Mouse (Mus musculus): ENCODE measurements around the gene Lypd5. TPM values are rescaled to one million over a fixed set of nuclear protein-coding genes. Genes with fewer than 3 reads are reported as not detected.
A peak's percentile ranks its signal among the peaks of the same experiment; 100 is the strongest.
"Not testable (repeated sequence)": the region's sequence is repeated elsewhere in the genome, so short reads cannot be mapped to it uniquely, and the experiment has no call there.

The Lypd5 gene
- total RNA-seq, 2 experiments from 2014 or later = not detected

DNA sequence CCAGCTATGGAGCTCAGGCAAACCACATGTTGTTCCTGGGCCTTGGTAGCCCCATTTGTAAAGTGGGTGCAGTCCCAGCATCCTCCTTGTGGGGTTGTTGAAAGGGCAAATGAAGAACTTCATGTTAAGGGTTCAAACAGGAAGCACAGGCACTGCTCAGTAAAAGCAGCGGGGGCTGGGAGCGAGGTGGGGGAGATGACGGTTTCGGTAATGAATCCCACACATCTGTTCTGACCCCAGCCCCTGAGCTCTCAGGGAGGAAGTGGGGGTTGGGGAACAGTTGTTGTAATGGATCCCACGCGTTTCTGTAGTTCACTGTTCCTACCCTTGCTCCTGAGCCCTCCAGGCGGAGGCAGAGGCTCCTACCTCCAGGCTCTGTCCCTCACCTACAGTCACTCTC is 30.9 kb downstream of the Lypd5 start:
- peak; percentile 57 for ATAC-seq (ENCODE audit: poor library complexity, severe bottlenecking)

DNA sequence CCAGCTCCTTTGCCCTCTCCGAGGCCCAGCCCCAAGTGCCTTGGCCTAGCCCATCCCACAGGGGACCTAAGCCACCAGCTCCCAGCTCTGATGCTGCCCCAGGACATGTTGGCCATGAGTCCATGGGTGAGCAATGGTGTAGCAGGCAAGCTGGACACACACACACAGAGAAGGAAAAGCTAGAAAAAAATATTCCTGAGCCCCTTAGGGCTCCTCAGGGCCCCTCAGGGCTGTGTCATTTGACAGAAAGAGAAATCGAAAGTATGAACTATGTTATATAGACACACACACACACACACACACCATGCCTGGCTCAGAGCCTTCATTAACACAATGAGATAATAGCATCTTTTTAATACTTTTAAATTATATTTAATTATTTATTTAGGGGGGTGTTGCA is 31.4 kb downstream of the Lypd5 start:
- no peak for ATAC-seq (ENCODE audit: poor library complexity, severe bottlenecking)

DNA sequence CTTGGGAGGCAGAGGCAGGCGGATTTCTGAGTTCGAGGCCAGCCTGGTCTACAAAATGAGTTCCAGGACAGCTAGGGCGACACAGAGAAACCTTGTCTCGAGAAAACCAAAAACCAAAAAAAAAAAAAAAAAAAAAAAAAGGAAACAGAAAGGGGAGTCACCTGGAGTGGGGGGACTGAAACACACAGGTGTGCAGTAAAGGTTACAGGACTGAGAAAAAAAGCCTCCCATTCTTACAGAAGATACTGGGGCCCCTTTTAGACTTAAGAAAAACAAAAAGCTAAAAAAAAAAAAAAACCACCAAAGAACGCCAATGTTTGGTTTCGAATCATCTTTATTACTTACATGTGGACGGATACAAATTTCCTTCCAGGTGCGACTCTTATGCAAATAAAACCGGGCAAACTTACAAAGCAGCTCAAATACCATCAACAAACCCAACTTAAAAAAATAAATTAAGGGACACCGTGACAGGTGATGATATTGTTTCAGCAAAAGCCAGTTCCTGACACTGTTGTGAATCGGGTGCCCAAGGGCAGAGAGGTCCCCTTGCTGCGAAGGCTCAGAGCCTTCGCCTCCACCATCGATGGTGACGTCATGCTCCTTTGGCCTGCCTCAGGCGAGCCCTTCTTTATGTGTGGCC is 33.9 kb downstream of the Lypd5 start:
- no peak for ATAC-seq (ENCODE audit: poor library complexity, severe bottlenecking)

DNA sequence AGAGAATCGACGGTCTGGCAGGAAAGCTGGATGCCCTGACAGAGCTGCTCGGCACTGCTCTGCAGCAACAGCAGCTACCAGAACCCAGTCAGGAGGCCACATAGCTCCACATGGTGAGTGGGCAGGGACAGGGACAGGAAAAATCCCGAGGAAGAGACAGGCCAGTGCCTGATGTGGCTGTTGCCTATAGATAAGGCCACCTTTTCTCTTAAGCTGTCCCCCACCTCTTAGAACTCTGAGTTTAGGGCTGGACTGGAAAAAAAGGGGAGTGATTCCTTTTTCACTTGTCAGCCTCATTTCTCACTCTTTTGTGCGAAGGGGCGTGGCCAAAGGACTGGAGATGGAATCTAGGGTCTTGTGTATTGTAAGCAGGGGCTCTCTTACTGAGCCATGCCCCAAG is 35.1 kb downstream of the Lypd5 start:
- ATAC-seq (ENCODE audit: poor library complexity, severe bottlenecking) = no peak

DNA sequence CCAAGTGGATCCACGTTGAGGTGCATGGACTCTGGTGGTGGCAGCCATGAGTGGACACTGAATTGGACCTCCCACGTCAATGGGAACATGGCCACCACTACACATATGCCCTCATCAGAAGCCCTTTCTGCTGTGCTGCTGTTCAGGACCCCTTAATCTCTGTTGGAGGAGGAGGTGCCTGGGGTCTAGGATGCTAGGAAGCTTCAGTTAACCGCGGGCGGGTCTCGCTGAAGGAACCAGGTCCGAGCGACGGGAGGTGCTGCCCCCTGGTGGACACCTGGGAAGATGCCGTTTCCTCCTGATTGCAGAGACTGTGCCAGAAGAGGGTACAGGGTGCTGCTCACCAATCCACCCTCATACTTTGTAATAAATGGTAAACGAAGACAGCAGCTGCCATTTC is 35.8 kb downstream of the Lypd5 start:
- peak; percentile 53 for ATAC-seq (ENCODE audit: poor library complexity, severe bottlenecking)

DNA sequence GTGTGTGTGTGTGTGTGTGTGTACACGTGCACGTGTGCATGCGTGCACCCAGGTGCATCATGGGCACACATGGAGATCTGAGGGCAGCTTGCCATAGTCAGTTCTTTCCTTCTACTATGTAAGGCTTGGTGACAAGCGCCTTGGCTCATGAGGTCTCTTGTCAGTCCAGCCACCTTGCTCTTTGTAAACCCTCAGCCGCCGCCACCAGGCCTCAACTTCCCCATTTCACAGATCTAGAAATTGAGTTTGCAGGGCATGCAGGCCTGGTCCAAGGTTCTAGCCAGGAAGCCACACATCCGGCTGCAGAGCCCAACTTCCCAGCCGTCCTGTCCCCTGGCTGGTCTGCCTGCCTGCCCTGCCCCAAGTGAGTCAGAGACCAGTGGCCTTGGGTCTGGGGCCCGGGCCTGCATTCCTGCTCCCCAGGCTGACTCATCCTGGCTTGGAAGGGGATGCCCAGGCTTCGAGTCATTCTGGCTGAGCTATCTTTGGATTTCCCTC is 38.1 kb downstream of the Lypd5 start:
- ATAC-seq (ENCODE audit: poor library complexity, severe bottlenecking) = peak; percentile 67

DNA sequence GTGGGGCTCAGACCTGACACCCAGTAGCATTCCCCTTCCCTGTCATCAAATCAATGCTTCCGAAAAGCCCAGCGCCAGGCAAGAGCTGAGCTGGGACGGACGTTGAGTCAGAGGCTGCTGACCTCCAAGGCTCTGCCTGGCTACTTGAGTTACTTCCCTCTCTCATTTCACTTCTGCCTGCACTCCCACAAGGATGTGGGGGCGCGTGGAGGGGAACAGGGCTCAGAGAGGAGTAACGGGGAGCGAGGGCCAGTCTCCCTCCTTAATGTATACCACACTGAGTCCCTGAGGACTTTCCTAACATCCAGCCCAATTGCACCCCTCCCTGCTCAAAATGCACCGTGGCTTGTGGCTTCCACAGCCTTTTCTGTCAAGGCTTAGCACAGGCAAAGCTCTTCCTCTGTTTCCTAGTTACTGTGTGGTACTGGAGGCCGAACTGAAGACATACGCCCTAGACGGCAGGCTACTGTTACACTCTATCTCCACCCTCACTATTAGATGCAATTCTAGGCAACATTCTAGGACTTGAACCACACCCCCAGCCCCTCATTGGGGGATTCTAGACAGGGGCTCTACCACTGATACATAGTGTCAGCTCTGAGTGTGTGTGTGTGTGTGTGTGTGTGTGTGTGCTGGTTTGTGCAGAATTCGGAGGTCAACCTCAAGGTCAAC is 40.7 kb downstream of the Lypd5 start:
- peak; percentile 66 for ATAC-seq (ENCODE audit: poor library complexity, severe bottlenecking)

DNA sequence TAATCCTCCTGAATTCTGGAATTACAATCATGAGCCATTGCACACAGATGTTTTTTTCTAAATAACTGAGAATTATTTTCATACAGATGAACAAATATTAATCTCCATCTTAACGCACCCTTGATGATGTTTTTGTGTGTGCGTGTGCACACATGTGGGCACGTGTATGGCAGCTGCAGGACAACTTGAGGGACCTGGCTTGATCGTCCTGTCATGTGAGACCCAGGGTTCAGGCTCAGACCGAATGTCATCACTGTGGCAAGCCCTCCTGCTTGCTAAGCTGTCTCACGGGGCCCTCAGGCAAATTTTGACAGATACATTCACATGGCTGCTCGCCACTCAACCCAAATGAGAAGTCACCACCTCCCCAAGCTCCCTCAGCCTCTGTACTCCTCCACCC is 41.5 kb downstream of the Lypd5 start:
- ATAC-seq (ENCODE audit: poor library complexity, severe bottlenecking) = no peak

DNA sequence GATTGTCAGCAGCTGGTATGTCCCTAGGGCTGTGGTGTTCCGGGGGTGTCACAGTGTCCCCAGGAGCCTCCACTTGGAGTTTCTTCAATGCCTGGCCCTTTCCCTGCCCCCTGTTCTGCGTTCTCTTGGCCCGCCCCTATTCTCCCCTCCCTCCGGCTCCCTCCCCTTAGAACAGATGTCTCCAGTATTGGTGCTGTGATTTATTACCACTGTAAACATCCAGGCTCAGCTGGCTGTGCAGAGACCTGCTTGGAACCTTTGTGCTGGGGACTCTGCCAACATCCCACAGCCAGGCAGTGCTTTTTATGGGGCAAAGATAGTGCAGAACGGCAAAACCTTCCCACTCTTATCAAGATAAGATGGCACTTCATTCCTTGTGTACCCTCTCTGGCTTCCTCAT is 42.1 kb downstream of the Lypd5 start:
- no peak for ATAC-seq (ENCODE audit: poor library complexity, severe bottlenecking)

DNA sequence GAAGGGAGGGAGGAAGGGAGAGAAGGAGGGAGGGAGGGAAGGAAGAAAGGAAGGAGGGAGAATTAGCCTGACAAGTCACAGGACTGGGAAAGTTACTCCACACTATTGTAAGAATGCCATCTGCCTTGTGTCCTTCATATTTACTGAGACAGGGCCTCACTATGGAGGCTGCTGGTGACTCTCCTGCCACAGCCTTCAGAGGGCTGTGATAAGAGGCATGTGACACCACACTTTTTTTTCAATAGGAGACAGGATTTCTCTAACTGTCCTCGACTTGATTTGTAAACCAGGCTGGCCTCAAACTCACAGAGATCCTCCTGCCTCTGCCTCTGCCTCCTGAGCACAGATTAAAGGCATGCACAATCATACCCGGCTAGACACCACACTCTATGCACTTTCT is 42.7 kb downstream of the Lypd5 start:
- ATAC-seq (ENCODE audit: poor library complexity, severe bottlenecking) = no peak

DNA sequence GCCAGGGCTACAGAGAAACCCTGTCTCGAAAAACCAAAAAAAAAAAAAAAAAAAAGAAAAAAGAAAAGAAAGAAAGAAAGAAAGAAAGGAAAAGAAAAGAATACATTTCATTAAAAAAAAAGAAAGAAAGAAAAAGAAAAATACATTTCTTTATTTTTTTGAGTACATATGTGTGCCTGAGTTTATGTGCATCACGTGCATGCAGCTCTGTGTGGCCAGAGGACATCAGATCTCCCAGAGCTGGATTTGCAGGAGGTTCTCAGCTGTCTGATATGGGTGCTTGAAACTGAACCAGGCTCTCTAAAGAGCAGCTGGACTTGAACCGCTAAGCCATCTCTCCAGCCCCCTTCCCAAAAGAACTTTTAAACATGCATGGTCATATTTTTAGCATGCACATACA is 45.1 kb downstream of the Lypd5 start:
- no peak for ATAC-seq (ENCODE audit: poor library complexity, severe bottlenecking)

DNA sequence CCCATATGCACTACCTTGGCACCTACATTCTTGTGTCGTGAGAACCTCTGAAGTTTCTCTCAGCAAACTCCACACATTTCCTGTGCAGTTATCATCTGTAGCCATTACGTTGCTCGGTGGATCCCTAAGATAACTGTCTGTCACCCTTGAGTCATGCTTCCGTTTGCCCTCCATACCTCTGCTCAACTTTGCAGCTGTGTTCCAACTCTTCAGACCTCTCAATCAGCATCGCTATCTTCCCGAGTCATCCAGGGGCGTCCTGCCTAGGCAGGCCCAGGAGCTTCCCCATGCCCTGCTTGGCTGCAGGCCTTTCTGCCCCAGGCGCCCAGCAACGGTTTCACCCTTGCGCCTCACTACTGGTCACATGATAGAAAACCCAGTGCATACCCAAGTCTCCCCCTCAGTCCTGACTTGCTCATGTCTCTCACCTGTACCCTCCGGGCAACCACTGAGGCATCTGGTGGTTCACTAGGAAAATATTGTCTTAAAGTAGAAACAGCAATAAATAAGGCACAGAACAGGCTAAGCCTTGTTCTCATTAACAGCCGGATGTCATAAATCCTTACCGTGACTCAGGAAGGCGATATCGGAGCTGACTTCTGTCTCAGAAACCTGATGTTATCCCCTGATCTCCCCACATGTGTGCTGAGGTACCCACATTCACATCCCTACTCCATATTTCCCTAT is 45.6 kb downstream of the Lypd5 start:
- peak; percentile 13 for ATAC-seq (ENCODE audit: poor library complexity, severe bottlenecking)

DNA sequence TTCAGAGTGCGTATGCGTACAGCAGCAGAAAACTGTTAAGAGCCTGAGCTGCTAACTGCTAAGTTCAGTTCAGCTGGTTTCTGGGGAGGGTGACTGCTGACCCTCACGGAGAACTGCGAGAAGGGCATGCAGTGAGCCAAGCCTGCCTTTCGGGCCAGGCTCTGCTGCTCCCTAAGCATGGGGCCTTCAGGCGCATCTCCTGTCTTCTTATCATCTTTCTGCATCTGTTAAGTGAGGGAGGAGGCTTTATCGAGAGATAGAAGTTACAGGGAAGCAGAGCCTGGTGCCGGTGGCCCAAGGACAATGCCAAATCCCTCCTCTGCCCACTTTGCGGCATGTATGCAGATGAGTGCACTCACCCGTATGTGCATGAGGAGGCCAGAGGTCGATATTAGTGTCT is 47.8 kb downstream of the Lypd5 start:
- no peak for ATAC-seq (ENCODE audit: poor library complexity, severe bottlenecking)

DNA sequence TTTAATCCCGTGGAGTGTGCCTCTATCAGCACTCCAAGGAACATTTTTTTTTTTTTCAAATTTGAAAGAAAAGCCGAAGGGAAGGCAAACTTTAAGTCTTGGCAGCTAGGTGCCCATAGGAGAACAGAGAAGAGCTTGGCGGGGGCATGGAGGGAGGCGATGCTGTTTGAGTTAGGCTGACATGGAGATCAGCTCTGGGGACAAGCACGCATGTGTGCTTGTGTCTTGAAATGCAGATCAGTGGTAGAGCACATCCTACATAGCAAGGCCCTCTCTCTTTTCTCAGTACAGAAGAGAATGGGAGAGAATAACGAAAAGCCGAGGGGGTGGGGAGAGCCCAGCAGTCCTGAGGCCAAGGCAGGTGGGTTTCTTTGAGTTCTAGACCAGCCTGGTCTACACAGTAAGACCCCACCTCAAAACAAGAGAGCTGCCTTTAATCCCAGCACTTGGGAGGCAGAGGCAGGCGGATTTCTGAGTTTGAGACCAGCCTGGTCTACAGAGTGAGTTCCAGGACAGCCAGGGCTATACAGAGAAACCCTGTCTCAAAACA is 49.4 kb downstream of the Lypd5 start:
- no peak for ATAC-seq (ENCODE audit: poor library complexity, severe bottlenecking)

DNA sequence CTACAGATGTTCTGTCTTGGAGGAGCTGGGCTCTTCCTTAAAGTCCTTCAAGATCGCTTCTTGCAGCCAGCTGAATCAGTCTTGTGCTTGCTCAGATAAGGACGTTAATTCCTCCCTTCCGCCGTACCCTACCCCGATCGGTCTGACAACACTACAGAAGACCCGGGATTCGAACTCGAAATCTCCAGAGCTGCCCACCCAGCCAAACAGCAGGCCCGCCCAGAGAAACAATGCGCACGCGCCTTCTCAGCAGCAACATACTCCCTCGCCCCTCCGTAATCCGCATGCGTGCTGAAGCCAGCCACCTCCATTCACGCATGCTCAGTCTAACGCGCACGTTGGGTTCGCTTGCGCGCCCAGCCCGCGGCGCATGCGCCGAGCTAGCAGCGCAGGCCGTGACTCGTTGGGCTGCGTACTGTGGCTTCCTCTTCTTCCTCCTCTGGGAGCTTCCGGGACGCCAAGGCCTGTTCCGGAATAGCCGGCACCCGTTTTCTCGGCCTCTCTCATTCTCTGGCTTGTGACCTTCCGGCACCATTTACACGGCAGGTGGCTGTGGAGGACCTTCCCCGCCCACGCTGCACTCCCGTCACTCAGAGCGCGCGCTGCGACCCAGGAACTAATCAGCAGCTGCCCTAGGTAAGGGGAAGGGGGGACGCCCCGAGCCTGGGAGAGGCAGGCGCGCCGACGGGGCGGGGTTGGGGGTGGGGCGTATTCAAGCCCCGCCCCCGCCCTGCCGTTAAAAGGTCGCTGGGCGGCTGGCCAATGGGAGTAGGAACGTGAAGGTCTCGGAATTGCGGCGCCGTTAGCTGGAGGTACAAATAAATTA is 50.5 kb downstream of the Lypd5 start, which contains the start of gene Smg9:
Smg9 (plus strand) TSS at position 364 of the 826 bp plus-strand sequence.
- peak; percentile 78 for ATAC-seq (ENCODE audit: poor library complexity, severe bottlenecking)

DNA sequence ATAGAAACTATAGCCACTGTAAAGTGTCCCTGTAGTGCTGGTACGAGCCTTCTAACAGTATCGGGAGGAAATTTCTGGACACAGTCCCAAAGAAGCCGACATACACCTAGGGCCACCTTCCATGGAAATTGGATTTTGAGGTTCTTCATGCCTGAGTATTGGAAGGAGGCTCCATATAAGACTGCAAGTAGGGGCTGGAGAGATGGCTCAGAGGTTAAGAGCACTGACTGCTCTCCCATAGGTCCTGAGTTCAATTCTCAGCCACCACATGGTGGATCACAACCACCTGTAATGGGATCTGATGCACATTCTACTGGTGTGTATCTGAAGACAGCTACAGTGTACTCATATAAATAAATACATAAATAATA is 51.1 kb downstream of the Lypd5 start:
- no peak for ATAC-seq (ENCODE audit: poor library complexity, severe bottlenecking)

DNA sequence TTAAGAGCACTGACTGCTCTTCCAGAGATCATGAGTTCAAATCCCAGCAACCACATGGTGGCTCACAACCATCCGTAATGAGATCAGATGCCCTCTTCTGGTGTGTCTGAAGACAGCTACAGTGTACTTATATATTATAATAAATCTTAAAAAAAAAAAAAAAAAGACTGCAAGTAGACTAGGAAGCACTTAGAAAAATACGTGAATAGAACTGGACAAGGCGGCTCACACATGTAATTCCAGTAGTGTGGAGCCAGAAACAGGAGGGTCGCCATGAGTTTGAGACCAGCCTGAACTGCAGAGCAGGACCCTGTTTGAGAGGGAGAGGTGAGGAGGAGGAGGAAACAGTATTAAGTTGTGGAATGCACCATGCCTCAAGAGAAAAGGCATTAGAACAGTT is 51.5 kb downstream of the Lypd5 start:
- not testable (repeated sequence) for ATAC-seq (ENCODE audit: poor library complexity, severe bottlenecking)

DNA sequence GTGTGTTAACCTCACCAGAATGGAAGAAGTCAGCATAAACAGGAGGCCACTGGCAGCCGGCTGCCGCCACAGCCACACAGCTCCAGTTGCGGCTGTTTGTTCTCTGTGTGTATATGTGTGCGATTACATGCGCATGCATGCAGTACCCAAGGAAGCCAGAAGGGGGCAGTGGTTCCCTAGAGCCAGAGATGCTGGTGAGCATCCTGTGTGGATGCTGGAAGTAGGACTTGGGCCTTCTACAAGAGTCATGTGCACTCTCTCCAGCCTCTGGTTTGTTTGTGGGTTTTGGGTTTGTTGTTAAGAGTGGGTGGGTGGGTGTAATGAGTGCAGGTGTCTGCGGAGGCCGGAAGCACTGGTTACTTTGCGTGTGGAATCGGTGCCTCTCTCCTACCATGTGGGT is 53.9 kb downstream of the Lypd5 start:
- peak; percentile 34; the same call in 1 of the 2 replicates for ATAC-seq (ENCODE audit: poor library complexity, severe bottlenecking)

All from megakaryocyte, adult 5-6 weeks (primary cell).